Mouse (Mus musculus) gastrocnemius, adult 8-10 months (tissue): ENCODE measurements around the gene Elf5. TPM values are rescaled to one million over a fixed set of nuclear protein-coding genes. Genes with fewer than 3 reads are reported as not detected.

ENCODE experiments used
- DNase-seq, 2 experiments: peaks; one replicate each; pipeline ENCODE4 v3.0.0; 2022; ENCODE audit warnings: low spot score in 2 of 2
- total RNA-seq, 4 experiments: library from RNA; stranded (reverse); gene quantifications; 2 replicates each; pipeline ENCODE4 v1.2.4; 2022

Elf5 gene
- total RNA-seq, 4 experiments from 2014 or later = 0.17 to 0.63 TPM; not detected in 2

- no peak for DNase-seq
These were observed 61.9 kb downstream of the Elf5 start for GRCm38 (mm10) chr2:103473362-103473761.

- no peak for DNase-seq
These were observed 64.7 kb downstream of the Elf5 start for GRCm38 (mm10) chr2:103476180-103476579.

GRCm38 (mm10) chr2:103476657-103477056 is 65.2 kb downstream of the Elf5 start:
- no peak for DNase-seq

- DNase-seq = no peak
These were observed 66.0 kb downstream of the Elf5 start for GRCm38 (mm10) chr2:103477456-103477855.

GRCm38 (mm10) chr2:103478326-103478725 is 66.8 kb downstream of the Elf5 start:
- DNase-seq = no peak

- DNase-seq = no peak
These were observed 68.8 kb downstream of the Elf5 start for GRCm38 (mm10) chr2:103480240-103480639.

- no peak for DNase-seq
These were observed 69.4 kb downstream of the Elf5 start for GRCm38 (mm10) chr2:103480871-103481270.

GRCm38 (mm10) chr2:103481314-103482231 is 70.1 kb downstream of the Elf5 start:
- DNase-seq = no peak

GRCm38 (mm10) chr2:103483289-103483985 is 71.9 kb downstream of the Elf5 start:
- DNase-seq = no peak

- no peak for DNase-seq
These were observed 72.6 kb downstream of the Elf5 start for GRCm38 (mm10) chr2:103483986-103484520.

GRCm38 (mm10) chr2:103484617-103485401 is 73.3 kb downstream of the Elf5 start, which contains the start of gene Cat:
Gene Cat, minus strand, starts transcription at chr2:103485160.
- DNase-seq = peak; percentile 97 to 98

GRCm38 (mm10) chr2:103492526-103492925 is 81.0 kb downstream of the Elf5 start:
- DNase-seq = no peak

GRCm38 (mm10) chr2:103493827-103494226 is 82.3 kb downstream of the Elf5 start:
- no peak for DNase-seq

GRCm38 (mm10) chr2:103495633-103496418 is 84.3 kb downstream of the Elf5 start:
- no peak for DNase-seq

Other genes starting within 250 kb of the Elf5 start
- not detected for gene Ehf, start 108.4 kb upstream of the Elf5 start, total RNA-seq
- 100 to 1,000 TPM in 2 of 4 experiments, 10 to 100 TPM in 2; 85.9 to 103 (median 95.5) TPM for gene Cat, start 73.5 kb downstream of the Elf5 start, total RNA-seq
- 1 to 10 TPM; 5.1 to 8.8 (median 7.5) TPM for gene Abtb2, start 154.6 kb downstream of the Elf5 start, total RNA-seq